Mouse (Mus musculus) lung, adult 2 months (tissue): ENCODE data around the gene Slc35b2.

Experiments used
- CTCF ChIP-seq: fragments of 200-500 bp; IDR thresholded peaks from 2 replicates; pipeline ENCODE4 v1.5.1; 2011; ENCODE audit warnings: mild to moderate bottlenecking, low read length, control low read depth; ENCODE audit not compliant: insufficient read depth
- POLR2A ChIP-seq: fragments of 200-500 bp; IDR thresholded peaks from 2 replicates; pipeline ENCODE4 v1.6.1; 2011; ENCODE audit warnings: low read depth, mild to moderate bottlenecking, control low read depth, low read length, borderline replicate concordance; ENCODE audit errors: extremely low read depth

DNA sequence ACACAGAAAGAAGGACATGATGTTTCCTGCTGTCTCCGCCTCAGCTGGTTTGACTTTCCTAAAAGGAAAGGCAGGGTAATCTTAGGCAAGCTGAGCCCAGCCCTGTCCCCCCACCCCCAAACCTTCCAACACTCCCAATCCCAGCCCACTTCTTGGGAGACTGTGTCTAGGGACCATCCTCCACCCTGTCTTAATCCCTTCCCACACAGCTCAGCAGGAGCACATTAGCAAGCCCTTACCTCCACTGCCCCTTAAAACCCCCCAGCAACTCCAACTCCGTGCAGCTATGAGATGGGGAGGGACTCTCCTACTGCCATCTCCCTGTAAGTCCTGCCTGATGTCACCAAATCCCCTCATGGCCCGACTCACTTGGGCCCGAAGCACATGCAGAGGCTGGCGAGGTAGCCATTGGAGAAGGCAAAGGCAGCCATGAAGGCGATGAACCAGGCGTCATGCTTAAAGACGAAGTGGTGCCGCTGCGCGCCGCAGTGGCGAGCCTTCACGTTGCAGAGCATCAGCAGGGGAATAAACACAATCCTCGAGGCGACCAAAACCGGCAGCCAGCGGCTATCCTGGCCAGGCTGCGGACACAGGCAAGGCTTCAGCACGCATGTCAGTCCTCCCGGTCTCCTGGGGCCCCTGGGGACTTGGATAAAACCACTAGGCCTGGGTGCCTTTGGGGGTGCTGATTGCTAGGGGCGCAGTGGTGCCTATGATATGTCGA is 22.2 kb downstream of the Slc35b2 start:
- TF ChIP-seq CTCF (no peak), POLR2A (no peak)
